Mouse (Mus musculus): ENCODE data around the gene C1rb.
"Not testable (repeated sequence)": the region's sequence is repeated elsewhere in the genome, so short reads cannot be mapped to it uniquely, and the experiment has no call there.

C1rb gene

DNA sequence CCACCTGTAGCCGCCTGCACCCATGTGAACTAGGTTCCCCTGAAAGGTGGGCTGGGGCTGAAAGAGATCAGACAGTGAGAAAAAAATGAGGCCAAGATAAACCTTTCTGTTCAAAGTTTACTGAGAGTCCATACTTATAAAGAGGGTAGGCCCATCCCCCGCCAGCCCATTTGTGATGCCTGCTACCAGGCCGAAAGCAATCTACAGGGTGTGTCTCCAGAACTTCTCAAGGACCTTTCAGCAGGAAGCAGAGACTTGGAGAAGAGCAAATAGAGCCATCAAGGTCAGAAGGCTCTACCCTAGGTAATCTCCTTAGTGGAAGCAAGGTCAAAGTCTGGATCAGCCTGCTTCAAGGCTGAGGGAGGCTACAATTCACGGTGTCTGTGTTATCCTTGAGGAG lies 31.9 kb downstream of the C1rb start:
- no peak for DNase-seq

DNA sequence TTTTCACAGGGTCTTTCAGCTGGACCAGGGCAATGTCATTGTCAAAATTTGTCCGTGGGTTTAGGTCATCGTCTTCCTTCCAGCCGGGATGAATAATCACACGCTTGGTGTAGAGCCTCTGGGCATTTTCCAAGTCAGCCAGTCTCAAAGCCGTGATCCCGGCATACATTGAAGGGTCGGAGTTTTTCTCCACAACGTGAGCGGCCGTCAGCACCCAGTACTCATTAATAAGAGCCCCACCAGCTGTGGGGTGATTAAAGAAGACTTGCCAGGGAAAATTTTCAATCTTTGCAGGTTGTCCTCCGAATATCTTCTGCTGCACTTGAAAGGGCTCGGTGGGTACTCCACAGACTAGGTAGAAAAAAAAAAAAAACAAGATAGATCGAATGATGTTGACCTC lies 55.5 kb downstream of the C1rb start:
- no peak for DNase-seq

DNA sequence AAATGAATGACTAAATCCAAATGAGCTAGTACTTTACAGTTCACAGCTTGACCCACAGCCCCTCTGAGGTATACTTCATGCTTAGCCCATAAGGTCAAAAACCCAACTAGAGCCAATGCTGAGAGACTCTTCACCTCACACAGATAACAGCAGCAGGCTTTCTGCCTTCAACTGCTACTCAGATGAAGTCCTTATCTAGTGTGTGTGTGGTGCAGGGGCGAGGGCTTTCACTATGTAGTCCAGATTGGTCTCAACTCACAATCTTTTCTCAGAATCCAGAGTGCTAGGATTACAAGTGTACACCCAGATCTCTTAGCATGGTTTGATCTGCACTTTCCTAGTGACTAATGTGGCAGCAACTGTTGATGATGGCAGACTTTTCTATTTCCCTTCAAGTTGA lies 56.1 kb downstream of the C1rb start:
- DNase-seq, result not testable (repeated sequence)

DNA sequence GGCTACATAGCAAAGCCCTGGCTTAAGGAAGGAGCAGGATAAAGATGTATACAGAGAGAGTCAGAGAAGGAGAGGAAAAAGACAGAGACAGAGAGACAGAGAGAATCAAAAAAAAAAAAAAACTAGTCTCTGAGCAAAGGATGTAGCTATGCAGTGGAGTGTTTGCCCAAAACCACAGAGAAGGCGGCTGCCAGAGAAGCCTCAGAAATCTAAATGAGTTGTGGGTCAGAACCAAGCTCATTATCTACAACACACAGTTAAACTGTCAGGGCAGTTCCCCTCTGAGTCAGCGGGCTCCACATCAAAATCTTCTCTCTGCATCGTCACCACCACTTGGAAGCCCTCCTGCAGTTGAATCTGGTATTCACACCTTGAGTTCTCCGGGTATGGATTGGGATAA lies 60.7 kb downstream of the C1rb start:
- no peak for DNase-seq
